Mouse (Mus musculus) midbrain, embryonic 12.5 days (tissue): Measurements from ENCODE around the gene Flt3l. TPM values are rescaled to one million over a fixed set of nuclear protein-coding genes. Genes with fewer than 3 reads are reported as not detected.

Experiments used
- ATAC-seq: fragments of 200-750 bp; cut with Nextera tagmentation; 2 replicates; pipeline ENCODE4 v1.8.0; 2017; ENCODE audit warnings: low read depth, moderate TSS enrichment, moderate library complexity; ENCODE audit not compliant: low FRiP score
- H3K27ac ChIP-seq: fragments of 300-500 bp; sonication (generic); replicated peaks from 2 replicates; pipeline ENCODE4 v1.5.1; 2016; ENCODE audit warnings: mild to moderate bottlenecking
- H3K27me3 ChIP-seq: fragments of 300-500 bp; sonication (generic); 2 replicates; pipeline ENCODE4 v1.6.1; 2016; ENCODE audit warnings: mild to moderate bottlenecking
- H3K36me3 ChIP-seq: fragments of 300-500 bp; sonication (generic); 2 replicates; pipeline ENCODE4 v1.6.1; 2016
- H3K4me1 ChIP-seq: fragments of 300-500 bp; sonication (generic); 2 replicates; pipeline ENCODE4 v1.6.1; 2016
- H3K4me2 ChIP-seq: fragments of 300-500 bp; sonication (generic); replicated peaks from 2 replicates; pipeline ENCODE4 v1.6.1; 2016; ENCODE audit warnings: mild to moderate bottlenecking, moderate library complexity
- H3K4me3 ChIP-seq: fragments of 300-500 bp; sonication (generic); 2 replicates; pipeline ENCODE4 v1.5.1; 2016; ENCODE audit warnings: mild to moderate bottlenecking
- H3K9ac ChIP-seq: fragments of 300-500 bp; sonication (generic); replicated peaks from 2 replicates; pipeline ENCODE4 v1.6.1; 2016; ENCODE audit warnings: mild to moderate bottlenecking, moderate library complexity
- H3K9me3 ChIP-seq: fragments of 300-500 bp; sonication (generic); 2 replicates; pipeline ENCODE4 v1.6.1; 2016; ENCODE audit warnings: mild to moderate bottlenecking
- WGBS: fragments of 180-500 bp; shearing (Covaris S2); methylation state at CpG from one replicate; pipeline ENCODE4 v1.1.7; 2016; 5-methylcytosine and 5-hydroxymethylcytosine counted together
- polyA plus RNA-seq: library from polyadenylated mRNA; unstranded; fragments of >200 nt; fragmentation: Nextera tagmentation; extraction: Ambion mirVana; gene quantifications from 2 replicates; pipeline ENCODE4 v1.2.1, GENCODE M21; 2016

Flt3l gene
- polyA plus RNA-seq, 1 experiment from 2014 or later: 1.2 TPM

- H3K4me1 ChIP-seq: peaks cover 10% of the 10 kb centered on the region; the same call in 1 of the 2 replicates
- peaks cover 20% of the 10 kb centered on the region for H3K27me3 ChIP-seq
- no peaks in the 10 kb centered on the region for H3K9me3 ChIP-seq
- no peak overlapping the region for H3K9ac ChIP-seq
- no peak overlapping the region for H3K4me3 ChIP-seq
- H3K4me2 ChIP-seq: no peak overlapping the region
- H3K36me3 ChIP-seq: peaks cover 39% of the 10 kb centered on the region
- H3K27ac ChIP-seq: no peak overlapping the region
- ATAC-seq: no peak
- WGBS: 86% methylated on average over 8 of the region's 8 CpGs
Observed at GRCm38 (mm10) chr7:45139904-45140723, 3.9 kb upstream of the Flt3l start.

DNA sequence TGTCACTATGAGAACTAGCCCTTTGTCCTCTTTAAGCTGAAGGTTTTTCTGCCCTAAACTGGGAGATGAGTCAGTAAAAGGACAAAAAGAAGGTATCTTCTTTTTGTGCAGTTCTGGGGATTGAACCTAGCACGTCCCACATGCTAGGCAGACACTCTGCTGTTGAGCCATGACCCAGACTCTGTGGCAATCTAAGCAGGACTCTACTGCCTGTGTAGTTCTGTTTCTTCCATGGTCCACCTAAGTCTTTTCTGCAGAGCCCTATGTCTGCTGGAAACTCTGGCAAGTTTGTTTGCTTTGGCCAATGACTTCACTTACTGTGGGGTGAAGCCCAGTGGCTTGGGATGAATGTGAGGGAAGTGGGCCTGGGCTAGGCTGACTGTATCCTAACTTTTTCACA is 2.2 kb upstream of the Flt3l start:
- H3K9me3 ChIP-seq: no peaks in the 10 kb centered on the region
- no peak overlapping the region for H3K4me3 ChIP-seq
- H3K27me3 ChIP-seq: peaks cover 34% of the 10 kb centered on the region
- no peak overlapping the region for H3K27ac ChIP-seq
- 85% methylated on average over 1 of the region's 1 CpGs for WGBS
- H3K9ac ChIP-seq: no peak overlapping the region
- no peak overlapping the region for H3K4me2 ChIP-seq
- H3K4me1 ChIP-seq: peaks cover 10% of the 10 kb centered on the region; the same call in 1 of the 2 replicates
- H3K36me3 ChIP-seq: peaks cover 22% of the 10 kb centered on the region
- no peak for ATAC-seq

GRCm38 (mm10) chr7:45137171-45138006 is 1.2 kb upstream of the Flt3l start:
- H3K9me3 ChIP-seq: 0 out of 2 replicates have a peak, but pooled peaks cover 2% of the 10 kb centered on the region
- WGBS: 89% methylated on average over 12 of the region's 12 CpGs
- ATAC-seq: no peak
- peaks cover 34% of the 10 kb centered on the region for H3K27me3 ChIP-seq
- no peak overlapping the region for H3K4me3 ChIP-seq
- peaks cover 13% of the 10 kb centered on the region for H3K36me3 ChIP-seq
- no peak overlapping the region for H3K27ac ChIP-seq
- no peak overlapping the region for H3K9ac ChIP-seq
- no peak overlapping the region for H3K4me2 ChIP-seq
- H3K4me1 ChIP-seq: peaks cover 10% of the 10 kb centered on the region; the same call in 1 of the 2 replicates

GRCm38 (mm10) chr7:45135370-45135769 is 862 bp downstream of the Flt3l start:
- Histone ChIP-seq H3K9me3 (0 out of 2 replicates have a peak, but pooled peaks cover 2% of the 10 kb centered on the region), H3K27me3 (peaks cover 34% of the 10 kb centered on the region), H3K27ac (no peak overlapping the region), H3K4me1 (peaks cover 10% of the 10 kb centered on the region; the same call in 1 of the 2 replicates), H3K4me2 (peak overlapping the region; percentile 76), H3K36me3 (no peaks in the 10 kb centered on the region), H3K4me3 (0 out of 2 replicates have a peak overlapping the region, but pooled peaks have one; percentile 50), H3K9ac (no peak overlapping the region)
- ATAC-seq: no peak
- WGBS: 82% methylated on average over 3 of the region's 3 CpGs

GRCm38 (mm10) chr7:45134544-45135026 is 1.6 kb downstream of the Flt3l start:
- H3K4me3 ChIP-seq: no peak overlapping the region
- 7% methylated on average over 12 of the region's 12 CpGs for WGBS
- H3K4me2 ChIP-seq: no peak overlapping the region

GRCm38 (mm10) chr7:45133446-45134159 is 2.6 kb downstream of the Flt3l start:
- Histone ChIP-seq H3K4me2 (no peak overlapping the region), H3K4me1 (peaks cover 18% of the 10 kb centered on the region), H3K9me3 (0 out of 2 replicates have a peak, but pooled peaks cover 2% of the 10 kb centered on the region), H3K27me3 (peaks cover 34% of the 10 kb centered on the region), H3K9ac (no peak overlapping the region), H3K4me3 (no peak overlapping the region), H3K36me3 (no peaks in the 10 kb centered on the region), H3K27ac (no peak overlapping the region)
- no peak for ATAC-seq
- WGBS: 77% methylated on average over 8 of the region's 8 CpGs

More at GRCm38 (mm10) chr7:45134544-45135026, 1.6 kb downstream of the Flt3l start:
- H3K9ac ChIP-seq: no peak overlapping the region
- peaks cover 34% of the 10 kb centered on the region for H3K27me3 ChIP-seq
- H3K27ac ChIP-seq: no peak overlapping the region
- ATAC-seq: no peak
- H3K36me3 ChIP-seq: no peaks in the 10 kb centered on the region
- H3K9me3 ChIP-seq: 0 out of 2 replicates have a peak, but pooled peaks cover 2% of the 10 kb centered on the region
- peaks cover 15% of the 10 kb centered on the region for H3K4me1 ChIP-seq

DNA sequence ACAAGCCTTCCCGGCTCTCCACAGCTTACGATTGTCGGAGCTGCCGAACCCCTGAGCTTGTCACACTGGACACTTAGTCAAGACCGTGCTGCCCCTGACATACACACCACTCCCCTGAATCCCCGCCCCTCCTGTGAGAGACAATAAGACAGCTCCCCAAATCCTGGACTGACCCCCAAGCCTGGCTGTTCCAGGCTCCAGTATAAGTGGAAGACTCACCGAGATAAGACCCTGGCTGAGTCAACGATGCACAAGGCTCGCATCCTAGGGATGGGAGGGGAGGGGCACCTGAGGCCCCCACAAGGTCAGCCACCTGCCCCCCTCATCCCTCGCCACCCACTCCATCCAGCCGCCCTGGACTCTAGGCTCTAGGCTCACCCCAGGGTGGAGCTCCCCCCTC is 4.4 kb downstream of the Flt3l start:
- Histone ChIP-seq H3K9me3 (0 out of 2 replicates have a peak, but pooled peaks cover 2% of the 10 kb centered on the region), H3K27ac (no peak overlapping the region)
- WGBS: 74% methylated on average over 11 of the region's 11 CpGs

DNA sequence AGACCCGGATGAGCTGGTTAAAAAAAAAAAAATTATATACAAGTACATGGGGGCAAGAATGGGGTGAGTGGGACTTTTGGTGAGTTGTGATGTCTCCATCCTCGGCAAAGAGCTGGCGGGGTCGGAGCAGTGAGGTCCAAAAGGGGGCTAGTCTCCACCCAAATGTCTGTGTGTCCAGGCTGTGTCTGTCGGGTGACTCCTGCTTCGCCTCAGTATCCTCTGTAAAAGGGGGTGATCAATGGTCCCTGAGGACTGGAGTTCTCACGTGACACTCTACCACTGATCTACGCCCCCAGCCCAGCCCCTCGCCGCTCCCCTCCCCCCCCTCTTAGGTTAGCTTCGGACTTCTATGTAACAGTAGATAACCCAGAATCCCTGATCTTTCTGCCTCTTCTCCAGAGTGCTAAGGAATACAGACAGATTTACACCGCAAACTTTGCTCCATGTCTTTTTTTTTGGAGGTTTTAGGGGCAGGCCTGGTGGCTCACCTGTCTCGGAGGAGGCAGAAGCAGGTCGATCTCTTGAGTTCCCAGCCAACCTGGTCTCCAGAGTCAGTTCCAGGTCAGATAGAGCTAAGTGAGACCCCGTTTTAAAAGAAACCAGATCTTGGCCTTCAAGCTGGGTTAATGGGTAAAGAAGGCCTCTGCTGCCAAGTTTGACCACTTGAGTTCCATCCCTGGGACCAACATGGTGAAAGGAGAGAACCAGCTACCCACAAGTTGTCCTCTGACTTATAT is 6.3 kb downstream of the Flt3l start:
- H3K9me3 ChIP-seq: 0 out of 2 replicates have a peak, but pooled peaks cover 2% of the 10 kb centered on the region

More for the DNA sequence above, 4.4 kb downstream of the Flt3l start:
- peaks cover 25% of the 10 kb centered on the region for H3K27me3 ChIP-seq
- H3K9ac ChIP-seq: no peak overlapping the region
- peaks cover 6% of the 10 kb centered on the region for H3K36me3 ChIP-seq
- no peak overlapping the region for H3K4me2 ChIP-seq
- ATAC-seq: no peak
- H3K4me1 ChIP-seq: peaks cover 27% of the 10 kb centered on the region
- H3K4me3 ChIP-seq: no peak overlapping the region

GRCm38 (mm10) chr7:45129318-45129717 is 6.9 kb downstream of the Flt3l start:
- no peak; the same call in 1 of the 2 replicates for ATAC-seq
- Histone ChIP-seq H3K9me3 (0 out of 2 replicates have a peak, but pooled peaks cover 2% of the 10 kb centered on the region), H3K27ac (peak overlapping the region; percentile 88), H3K27me3 (peaks cover 6% of the 10 kb centered on the region; the same call in 1 of the 2 replicates), H3K9ac (peak overlapping the region; percentile 52), H3K4me3 (peak overlapping the region; percentile 94), H3K4me1 (peaks cover 38% of the 10 kb centered on the region), H3K36me3 (peaks cover 27% of the 10 kb centered on the region), H3K4me2 (peak overlapping the region; percentile 56)
- WGBS: under 1% methylated on average over 17 of the region's 17 CpGs

More for the DNA sequence above, 6.3 kb downstream of the Flt3l start:
- no peak for ATAC-seq
- peak overlapping the region; percentile 88 for H3K27ac ChIP-seq
- peaks cover 25% of the 10 kb centered on the region for H3K36me3 ChIP-seq
- WGBS: 53% methylated on average over 15 of the region's 15 CpGs
- H3K9ac ChIP-seq: 0 out of 2 replicates have a peak overlapping the region, but pooled peaks have one; percentile 52
- H3K27me3 ChIP-seq: peaks cover 12% of the 10 kb centered on the region
- H3K4me1 ChIP-seq: peaks cover 33% of the 10 kb centered on the region
- peak overlapping the region; percentile 56 for H3K4me2 ChIP-seq
- 0 out of 2 replicates have a peak overlapping the region, but pooled peaks have one; percentile 94 for H3K4me3 ChIP-seq

- H3K9me3 ChIP-seq: 0 out of 2 replicates have a peak, but pooled peaks cover 2% of the 10 kb centered on the region
- WGBS: under 1% methylated on average over 48 of the region's 48 CpGs
- peaks cover 38% of the 10 kb centered on the region for H3K4me1 ChIP-seq
- peak within 1 kb of the TSS; percentile 94 for H3K4me3 ChIP-seq
- H3K4me2 ChIP-seq: peak within 1 kb of the TSS; percentile 94
- peak; percentile 92 for ATAC-seq
- peak within 1 kb of the TSS; percentile 90 for H3K27ac ChIP-seq
- 0 out of 2 replicates have a peak, but pooled peaks cover 2% of the 10 kb centered on the region for H3K27me3 ChIP-seq
- peaks cover 27% of the 10 kb centered on the region for H3K36me3 ChIP-seq
- H3K9ac ChIP-seq: peak within 1 kb of the TSS; percentile 99
Observed at GRCm38 (mm10) chr7:45128624-45129246, 7.5 kb downstream of the Flt3l start, which contains the start of gene Rpl13a. Gene Rpl13a (minus strand): TSS chr7:45128761.
